Mouse (Mus musculus) hindbrain, postnatal 0 days (tissue): ENCODE measurements around the gene Zgrf1. TPM values are rescaled to one million over a fixed set of nuclear protein-coding genes. Genes with fewer than 3 reads are reported as not detected.

Experiments
- ATAC-seq: fragments of 200-750 bp; cut with Nextera tagmentation; 2 replicates; pipeline ENCODE4 v1.8.0; 2017; ENCODE audit warnings: mild to moderate bottlenecking, moderate TSS enrichment, moderate library complexity
- DNase-seq: peaks from one replicate; pipeline ENCODE4 v3.0.0-alpha.2; 2015; ENCODE audit warnings: low spot score
- H3K27ac ChIP-seq: fragments of 300-500 bp; sonication (generic); 2 replicates; pipeline ENCODE4 v1.5.1; 2014; ENCODE audit warnings: mild to moderate bottlenecking
- H3K27me3 ChIP-seq: fragments of 300-500 bp; sonication (generic); 2 replicates; pipeline ENCODE4 v1.6.1; 2014; ENCODE audit warnings: low read length, mixed read lengths; ENCODE audit not compliant: insufficient read depth
- H3K36me3 ChIP-seq: fragments of 300-500 bp; sonication (generic); 2 replicates; pipeline ENCODE4 v1.6.1; 2014; ENCODE audit warnings: low read length, mixed read lengths; ENCODE audit not compliant: insufficient read depth
- H3K4me1 ChIP-seq: fragments of 300-500 bp; sonication (generic); 2 replicates; pipeline ENCODE4 v1.6.1; 2014; ENCODE audit warnings: antibody characterized with exemption, low read length, mixed read lengths; ENCODE audit not compliant: insufficient read depth
- H3K4me2 ChIP-seq: fragments of 300-500 bp; sonication (generic); 2 replicates; pipeline ENCODE4 v1.6.1; 2014; ENCODE audit warnings: low read depth, mild to moderate bottlenecking, low read length, moderate library complexity, mixed read lengths
- H3K4me3 ChIP-seq: fragments of 300-500 bp; sonication (generic); 2 replicates; pipeline ENCODE4 v1.5.1; 2014; ENCODE audit warnings: low read length
- H3K9ac ChIP-seq: fragments of 300-500 bp; sonication (generic); replicated peaks from 2 replicates; pipeline ENCODE4 v1.6.1; 2014; ENCODE audit warnings: mild to moderate bottlenecking, low read length, moderate library complexity, mixed read lengths
- H3K9me3 ChIP-seq: fragments of 300-500 bp; sonication (generic); 2 replicates; pipeline ENCODE4 v1.6.1; 2016; ENCODE audit warnings: low read length, mixed read lengths
- CTCF ChIP-seq: IDR thresholded peaks from 2 replicates; pipeline ENCODE4 v1.5.1; 2016; ENCODE audit warnings: antibody characterized with exemption, control low read depth, low read depth
- WGBS: fragments of 180-500 bp; shearing (Covaris S2); extraction: QIAGEN DNeasy Blood & Tissue Kit; methylation state at CpG from one replicate; pipeline ENCODE4 v1.1.7; 2014; 5-methylcytosine and 5-hydroxymethylcytosine counted together
- polyA plus RNA-seq: library from polyadenylated mRNA; unstranded; fragments of >200 nt; fragmentation: Nextera tagmentation; extraction: Ambion mirVana; gene quantifications from 2 replicates; pipeline ENCODE4 v1.2.1, GENCODE M21; 2015
- total RNA-seq: library from RNA; depleted of rRNA; stranded (reverse); fragments of >200 nt; gene quantifications from 2 replicates; pipeline ENCODE4 v1.2.3, GENCODE M21; 2014

Zgrf1 gene
- total and polyA plus RNA-seq, 2 experiments from 2014 or later = 3.0 to 4.0 TPM

DNA sequence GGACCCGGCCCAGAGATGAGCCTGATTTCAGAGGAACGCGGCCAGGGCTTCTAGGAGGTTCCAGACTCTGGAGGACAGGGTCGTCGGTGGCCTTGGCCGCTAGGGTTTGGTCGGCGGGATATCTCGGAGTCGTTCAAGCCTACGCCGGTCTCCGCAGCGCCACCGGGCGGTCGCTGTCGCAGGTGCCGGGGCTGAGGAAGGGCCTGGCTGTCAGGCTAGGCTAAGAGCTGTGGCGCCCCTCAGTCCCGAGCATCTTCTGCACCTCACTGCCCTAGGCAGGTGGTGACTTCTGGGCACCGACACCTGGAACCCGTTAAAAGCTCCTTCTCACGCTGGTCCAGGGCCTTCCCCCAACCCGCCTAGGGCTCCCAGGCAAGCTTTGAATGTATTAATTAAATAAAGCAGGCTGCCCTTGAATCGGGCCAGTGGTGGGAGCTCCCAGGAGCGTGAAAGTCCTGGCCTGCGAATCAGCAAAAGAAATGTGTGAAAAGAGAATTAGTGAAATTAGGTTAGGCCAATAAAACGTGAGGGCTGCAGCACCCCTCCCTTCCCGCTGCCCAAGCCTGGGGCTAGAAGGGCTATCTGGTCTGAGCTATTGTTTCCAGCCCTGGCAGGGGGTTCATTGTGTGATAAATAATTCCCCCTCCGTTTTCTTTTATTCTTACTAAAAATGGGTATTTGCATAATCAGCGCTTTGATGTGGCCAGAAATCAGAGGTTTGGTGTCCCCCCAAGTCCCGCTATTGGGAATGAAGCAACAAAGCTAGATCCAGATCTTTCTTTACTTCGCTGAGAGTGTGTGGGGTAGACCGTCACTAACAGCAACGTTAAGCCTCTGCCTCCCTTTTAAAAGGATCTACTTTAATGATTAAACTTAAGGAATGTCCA is 86.8 kb downstream of the Zgrf1 start:
- Histone ChIP-seq H3K4me3 (no peak overlapping the region), H3K9ac (no peak overlapping the region)
- TF ChIP-seq CTCF = peak; percentile 71

DNA sequence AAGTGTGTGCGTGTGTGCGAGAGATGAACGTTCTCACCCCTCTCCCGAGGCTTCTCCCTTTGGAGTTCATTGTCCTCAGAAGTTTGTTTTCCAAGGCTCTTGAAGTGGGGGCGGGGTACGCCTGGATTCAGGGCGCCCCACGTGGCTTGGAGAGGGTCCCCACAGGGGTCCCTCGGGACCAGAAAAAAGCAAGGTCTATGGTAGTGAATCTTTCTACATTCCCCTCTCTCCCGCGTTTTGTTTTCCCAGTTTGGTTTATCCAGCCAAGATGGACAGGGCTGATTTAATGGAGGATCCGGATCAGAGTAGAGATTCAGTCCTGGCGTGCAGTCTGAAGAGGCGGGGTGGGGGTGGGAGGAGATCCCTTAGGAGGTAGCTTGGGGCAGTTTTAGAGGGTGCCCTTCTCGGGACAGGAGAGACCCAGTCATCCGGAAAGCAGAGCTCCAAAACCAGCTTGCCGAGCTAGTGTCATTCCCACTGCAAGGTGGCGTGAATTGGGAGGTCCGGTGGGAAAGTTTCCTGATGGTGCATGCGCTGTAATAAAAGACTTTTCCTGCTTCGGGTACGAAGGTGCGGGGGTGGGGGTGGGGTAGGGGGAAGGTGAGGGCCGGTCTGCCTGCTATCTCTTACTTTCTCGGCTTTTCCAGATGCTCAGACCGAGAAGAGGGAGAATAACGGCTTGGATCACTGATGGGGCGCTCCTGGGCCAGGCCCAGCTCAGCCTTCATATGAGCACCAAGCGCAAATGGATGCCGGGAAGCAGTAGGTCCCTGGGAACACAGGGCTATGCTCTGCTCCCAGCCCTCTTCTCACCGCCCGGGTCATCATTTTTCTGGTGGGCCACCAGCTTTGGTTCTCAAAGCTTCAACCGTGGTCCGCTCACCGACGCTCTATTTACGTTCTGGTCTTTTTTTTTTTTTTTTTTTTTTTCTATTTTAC is 87.7 kb downstream of the Zgrf1 start:
- H3K27me3 ChIP-seq = peaks cover 53% of the 10 kb centered on the region
- TF ChIP-seq CTCF = no peak
- H3K4me3 ChIP-seq = 0 out of 2 replicates have a peak overlapping the region, but pooled peaks have one; percentile 1

More for the DNA sequence above, 86.8 kb downstream of the Zgrf1 start:
- Histone ChIP-seq H3K27me3 (peaks cover 60% of the 10 kb centered on the region), H3K9me3 (no peaks in the 10 kb centered on the region), H3K36me3 (no peaks in the 10 kb centered on the region), H3K27ac (no peak overlapping the region), H3K4me2 (peak overlapping the region; percentile 31; the same call in 1 of the 2 replicates), H3K4me1 (no peaks in the 10 kb centered on the region)
- peak; percentile 78 for ATAC-seq
- 3% methylated on average over 36 of the region's 36 CpGs for WGBS
- peak; percentile 68 for DNase-seq

DNA sequence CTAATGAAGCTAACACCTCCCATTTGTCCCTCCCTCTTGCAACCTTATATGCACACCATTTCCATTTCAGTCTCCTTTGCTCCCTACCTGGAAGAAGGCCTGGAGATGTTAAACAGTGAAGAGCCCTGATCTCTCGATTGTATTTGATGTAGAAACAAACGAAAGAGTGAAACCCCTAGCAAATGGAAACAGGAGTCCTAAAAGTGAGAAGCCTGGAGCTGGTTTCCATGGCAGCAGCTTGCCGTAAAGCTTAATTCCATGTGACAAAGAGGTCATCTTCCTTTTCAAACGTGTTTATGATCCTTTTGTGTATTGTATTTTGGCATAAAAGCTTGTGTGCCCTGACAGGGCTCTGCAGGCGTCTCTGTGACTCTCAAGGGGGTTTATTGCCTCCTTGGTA is 88.9 kb downstream of the Zgrf1 start:
- H3K4me2 ChIP-seq = no peak overlapping the region
- DNase-seq (no peak), ATAC-seq (no peak)
- no peak overlapping the region for H3K27ac ChIP-seq
- WGBS = 13% methylated on average over 5 of the region's 5 CpGs
- no peaks in the 10 kb centered on the region for H3K36me3 ChIP-seq
- H3K4me1 ChIP-seq = no peaks in the 10 kb centered on the region
- H3K9ac ChIP-seq = no peak overlapping the region
- H3K9me3 ChIP-seq = no peaks in the 10 kb centered on the region
- peaks cover 56% of the 10 kb centered on the region for H3K27me3 ChIP-seq
- H3K4me3 ChIP-seq = no peak overlapping the region
- no peak for TF ChIP-seq CTCF

More for the DNA sequence above, 87.7 kb downstream of the Zgrf1 start:
- no peaks in the 10 kb centered on the region for H3K9me3 ChIP-seq
- ATAC-seq = peak; percentile 33; the same call in 1 of the 2 replicates
- WGBS = 5% methylated on average over 37 of the region's 37 CpGs
- H3K27ac ChIP-seq = no peak overlapping the region
- H3K4me1 ChIP-seq = no peaks in the 10 kb centered on the region
- H3K4me2 ChIP-seq = peak overlapping the region; percentile 31
- no peaks in the 10 kb centered on the region for H3K36me3 ChIP-seq
- no peak for DNase-seq
- no peak overlapping the region for H3K9ac ChIP-seq

DNA sequence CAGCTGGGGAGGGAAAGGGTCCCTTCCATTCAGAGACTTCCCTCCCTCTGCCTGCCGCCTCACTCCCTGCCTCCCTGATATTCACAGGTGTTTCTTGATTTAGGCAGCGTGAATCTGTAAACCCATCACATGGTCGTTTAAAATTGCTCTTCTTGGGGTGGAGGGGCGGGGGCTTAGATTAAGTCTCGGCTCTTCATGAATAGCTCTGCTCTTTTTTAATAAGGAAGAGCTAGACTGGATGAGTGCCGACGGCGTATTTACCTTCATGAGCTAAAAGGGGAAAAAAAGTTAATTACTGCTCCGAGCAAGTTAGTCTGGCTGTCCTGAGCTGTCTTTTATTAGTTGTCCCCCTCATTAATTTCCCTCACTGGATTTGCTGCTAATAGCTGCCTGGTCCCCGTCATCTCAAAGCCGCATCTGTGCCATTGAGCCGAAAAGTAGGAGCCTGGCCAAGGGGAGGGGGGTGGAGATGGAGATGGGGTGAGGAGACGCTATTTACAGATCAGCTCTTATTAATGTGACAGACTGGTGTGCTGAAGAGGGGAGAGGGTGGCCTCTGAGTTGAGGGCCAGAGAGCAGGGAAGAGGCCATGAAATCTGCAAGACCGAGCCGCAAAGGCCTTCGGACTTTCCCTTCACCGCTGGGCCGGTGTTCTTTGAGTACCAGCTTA is 93.0 kb downstream of the Zgrf1 start:
- H3K4me2 ChIP-seq = no peak overlapping the region
- no peaks in the 10 kb centered on the region for H3K4me1 ChIP-seq
- WGBS = 46% methylated on average over 18 of the region's 18 CpGs
- H3K4me3 ChIP-seq = no peak overlapping the region
- H3K9me3 ChIP-seq = no peaks in the 10 kb centered on the region
- H3K27me3 ChIP-seq = peaks cover 26% of the 10 kb centered on the region
- ATAC-seq (0 out of 2 replicates have a peak, but pooled peaks have one; percentile 29), DNase-seq (no peak)
- H3K27ac ChIP-seq = no peak overlapping the region
- no peaks in the 10 kb centered on the region for H3K36me3 ChIP-seq
- TF ChIP-seq CTCF = no peak
- no peak overlapping the region for H3K9ac ChIP-seq

DNA sequence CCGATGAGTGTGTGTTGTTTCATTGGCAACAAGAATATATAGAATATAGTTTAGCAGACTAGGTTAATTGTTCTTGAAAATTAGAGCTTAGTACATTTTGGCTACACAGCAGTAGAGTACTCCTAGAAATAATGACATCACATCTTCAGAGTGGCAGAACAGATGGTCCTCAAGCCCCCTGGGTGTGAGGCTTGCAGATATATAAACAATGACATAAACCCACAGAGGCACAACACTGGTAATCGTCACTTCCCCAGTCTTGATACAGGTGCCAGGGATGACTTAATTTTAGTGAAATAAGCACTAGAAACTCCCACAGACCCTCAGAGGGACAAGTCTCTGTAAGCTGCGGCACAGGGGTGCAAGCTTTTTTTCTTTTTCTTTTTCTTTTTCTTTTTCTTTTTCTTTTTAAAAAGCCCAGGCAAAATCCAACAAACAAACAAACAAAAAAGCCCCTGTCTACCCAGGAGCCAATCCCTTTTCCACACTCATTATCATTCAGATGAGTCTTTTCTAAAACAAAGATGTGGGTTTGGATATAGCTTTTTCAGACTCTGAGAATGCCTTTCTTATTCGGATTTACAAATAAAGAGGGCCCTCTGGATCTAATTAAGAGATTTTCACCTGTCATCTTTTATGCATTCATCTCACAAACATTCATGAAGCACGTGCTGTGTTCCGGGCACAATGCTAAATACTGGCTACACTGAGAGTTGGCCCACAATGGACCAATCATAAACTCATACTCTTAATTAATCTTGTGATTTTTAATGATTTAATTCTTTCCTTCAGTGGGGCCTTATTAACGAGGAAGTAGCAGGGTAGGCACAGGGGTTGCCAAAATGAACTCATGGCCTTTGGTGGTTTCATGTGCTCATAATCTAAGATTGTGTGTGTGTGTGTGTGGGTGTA is 98.7 kb downstream of the Zgrf1 start:
- no peak for TF ChIP-seq CTCF
- no peak for ATAC-seq

More for the DNA sequence above, 98.7 kb downstream of the Zgrf1 start:
- Histone ChIP-seq H3K4me3 (no peak overlapping the region), H3K4me1 (no peaks in the 10 kb centered on the region), H3K27me3 (0 out of 2 replicates have a peak, but pooled peaks cover 7% of the 10 kb centered on the region), H3K36me3 (no peaks in the 10 kb centered on the region), H3K9me3 (no peaks in the 10 kb centered on the region), H3K27ac (no peak overlapping the region), H3K9ac (no peak overlapping the region), H3K4me2 (no peak overlapping the region)
- no peak for DNase-seq
- 37% methylated on average over 7 of the region's 7 CpGs for WGBS
